Mouse (Mus musculus) small intestine, adult 2 months (tissue): ENCODE measurements around the gene Ndufa6.

Experiments
- CTCF ChIP-seq: fragments of 200-500 bp; IDR thresholded peaks from 2 replicates; pipeline ENCODE4 v1.5.1; 2012; ENCODE audit warnings: low read depth, mild to moderate bottlenecking, control low read depth, inconsistent platforms, low read length, moderate library complexity, mixed read lengths; ENCODE audit not compliant: insufficient replicate concordance, insufficient read length; ENCODE audit errors: extremely low read depth
- POLR2A ChIP-seq: fragments of 200-500 bp; IDR thresholded peaks from 2 replicates; pipeline ENCODE4 v1.6.1; 2012; ENCODE audit warnings: low read depth, mild to moderate bottlenecking, control low read depth, inconsistent platforms, low read length, moderate library complexity

GRCm38 (mm10) chr15:82325382-82325781, 28.7 kb downstream of the Ndufa6 start:
- no peak for TF ChIP-seq POLR2A
- TF ChIP-seq CTCF, result no peak
